Mouse (Mus musculus): Measurements from ENCODE around the gene Kmt5c.

Gene Kmt5c

DNA sequence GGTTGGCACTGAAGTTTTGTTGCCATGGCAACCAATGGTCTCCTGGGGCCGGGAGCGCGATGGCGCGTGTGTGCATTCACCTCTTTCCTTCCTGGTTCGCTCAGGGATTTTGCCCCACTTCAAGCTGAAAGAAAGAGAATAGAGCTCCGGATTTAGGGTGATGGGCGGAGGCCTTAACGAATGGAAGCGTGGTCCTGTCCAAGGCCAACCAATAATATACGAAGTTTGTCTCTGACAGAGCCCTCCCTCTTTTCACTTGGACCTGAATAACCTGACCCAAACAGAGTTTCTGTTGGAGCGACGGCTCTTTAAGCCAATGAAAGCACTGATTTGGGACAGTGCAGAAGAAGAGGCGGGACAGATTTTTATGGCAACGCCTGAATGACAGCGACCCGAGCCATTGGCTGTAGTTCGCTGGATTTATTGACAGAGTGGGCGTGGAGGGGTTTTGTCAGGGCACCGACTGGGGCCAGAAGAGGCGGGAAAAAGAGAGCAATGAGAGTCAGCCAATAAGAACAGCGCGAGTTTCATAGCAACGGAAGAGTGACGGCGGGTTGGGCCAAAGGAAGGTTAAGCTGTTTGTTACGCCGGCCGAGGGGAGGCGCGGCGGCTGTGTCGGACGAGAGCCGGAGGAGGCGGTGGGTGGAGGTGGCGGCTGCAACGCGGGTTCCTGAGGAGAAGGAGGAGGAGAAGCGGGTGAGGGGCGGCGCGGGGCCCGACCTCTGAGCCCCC is at the start of gene Kmt5c:
Kmt5c (plus strand) TSS at position 572 of the 732 bp plus-strand sequence.
- DNase-seq: peak; percentile 92

DNA sequence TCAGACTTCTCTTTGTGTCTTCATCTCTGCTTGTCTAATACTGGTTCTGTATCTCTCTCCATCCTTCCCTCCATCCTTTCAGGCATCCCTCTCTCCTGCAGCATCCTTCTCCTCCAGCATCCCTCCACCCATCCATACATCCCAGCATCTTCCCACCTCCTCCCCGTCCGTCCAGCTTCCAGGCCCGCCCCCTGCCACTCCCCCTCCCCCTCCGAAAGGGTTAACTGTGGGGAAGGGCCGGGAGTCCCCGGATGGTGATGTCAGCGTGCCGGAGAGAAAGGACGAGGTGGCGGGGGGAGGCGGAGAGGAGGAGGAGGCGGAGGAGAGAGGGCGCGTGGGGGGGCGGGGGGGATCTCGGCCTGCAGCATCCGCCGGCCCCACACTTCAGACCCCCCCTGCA is 49.5 kb upstream of the Kmt5c start, which contains the start of gene Brsk1:
Brsk1 (plus strand) TSS at position 218 of the 400 bp plus-strand sequence.
- peak; percentile 62 for DNase-seq

DNA sequence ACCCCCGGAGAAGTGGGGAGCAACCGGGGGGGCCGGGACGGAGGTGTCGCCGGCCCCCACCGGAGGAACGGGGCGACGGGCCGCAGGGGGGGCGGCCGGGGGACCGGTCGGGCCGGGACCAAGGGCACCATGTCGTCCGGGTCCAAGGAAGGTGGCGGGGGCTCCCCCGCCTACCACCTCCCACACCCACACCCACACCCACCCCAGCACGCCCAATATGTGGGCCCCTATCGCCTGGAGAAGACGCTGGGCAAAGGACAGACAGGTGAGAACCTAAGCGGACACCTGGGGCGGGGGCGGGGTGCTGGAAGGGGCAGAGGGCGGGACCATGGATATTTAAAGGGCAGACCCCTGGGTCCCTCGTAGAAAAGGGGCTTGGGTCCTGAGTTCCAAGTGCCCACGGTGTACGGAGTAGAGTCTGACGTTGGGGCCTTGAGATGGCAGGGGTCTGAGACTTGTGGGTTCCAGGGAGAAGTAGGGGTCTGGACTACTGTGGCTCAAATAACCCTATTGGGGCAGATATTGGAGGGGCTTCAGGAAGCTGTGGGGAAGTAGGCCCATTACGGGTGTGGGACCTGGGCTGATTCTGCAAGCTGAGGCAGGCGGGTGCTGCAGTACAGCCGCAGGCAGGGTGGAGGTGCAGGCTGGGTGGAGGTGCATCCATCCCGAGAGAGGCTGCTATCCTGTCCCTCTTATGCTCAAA is 48.8 kb upstream of the Kmt5c start:
- DNase-seq: peak; percentile 12

DNA sequence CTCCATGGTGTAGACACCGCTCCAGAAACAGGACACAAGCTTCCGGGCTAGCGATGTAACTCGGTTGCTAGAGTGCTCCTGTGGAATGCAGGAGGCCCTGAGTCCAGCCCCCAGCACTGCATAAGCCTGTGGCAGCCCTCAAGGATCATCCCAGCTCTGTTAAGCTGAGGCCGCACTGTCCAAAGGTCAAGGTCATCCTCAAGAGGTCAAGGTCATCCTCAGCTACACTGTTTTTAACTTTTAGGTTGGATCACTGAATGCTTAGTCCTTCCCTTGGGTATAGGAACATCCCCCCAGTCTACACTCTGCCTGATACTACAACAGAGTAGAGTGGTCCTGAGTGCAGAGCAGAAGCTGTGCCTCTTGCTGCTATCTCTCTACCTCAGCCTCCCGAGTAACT is 46.9 kb upstream of the Kmt5c start:
- no peak for DNase-seq

DNA sequence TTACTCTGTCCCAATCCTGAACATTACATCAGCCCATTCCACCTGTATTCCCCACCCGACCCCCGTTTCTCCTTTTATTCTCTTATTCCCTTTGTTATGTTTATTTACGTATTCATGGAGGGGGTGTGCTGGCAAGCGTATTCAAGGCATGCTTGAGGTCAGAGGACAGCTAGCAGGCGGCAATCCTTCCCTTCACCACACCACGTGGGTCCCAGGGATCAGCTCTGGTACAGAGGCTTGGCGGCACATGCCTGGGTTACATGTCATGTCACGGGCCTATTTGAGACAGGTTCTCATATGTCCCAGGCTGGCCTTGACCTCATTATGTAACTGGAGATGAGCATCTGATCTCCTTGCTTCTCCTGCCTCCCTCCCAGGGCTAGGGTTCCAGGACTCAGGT is 37.6 kb upstream of the Kmt5c start:
- DNase-seq: no peak

DNA sequence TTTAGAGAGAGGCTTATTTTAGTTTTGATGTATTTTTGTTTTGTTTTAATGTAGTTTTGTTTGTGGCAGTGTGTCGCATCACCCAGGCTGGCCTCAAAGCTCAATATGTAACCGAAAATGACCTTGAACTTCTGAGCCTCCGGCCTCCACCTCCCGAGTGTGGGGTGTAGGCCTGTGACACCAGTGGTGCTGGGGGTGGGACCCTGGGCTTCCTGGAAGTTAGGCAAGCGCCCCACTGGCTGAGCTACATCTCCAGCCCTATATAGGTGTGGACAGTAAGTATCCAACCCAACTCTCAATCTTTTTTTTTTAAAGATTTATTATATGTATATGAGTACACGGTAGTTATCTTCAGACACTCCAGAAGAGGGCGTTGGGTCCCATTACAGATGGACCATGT is 36.7 kb upstream of the Kmt5c start:
- DNase-seq: no peak

DNA sequence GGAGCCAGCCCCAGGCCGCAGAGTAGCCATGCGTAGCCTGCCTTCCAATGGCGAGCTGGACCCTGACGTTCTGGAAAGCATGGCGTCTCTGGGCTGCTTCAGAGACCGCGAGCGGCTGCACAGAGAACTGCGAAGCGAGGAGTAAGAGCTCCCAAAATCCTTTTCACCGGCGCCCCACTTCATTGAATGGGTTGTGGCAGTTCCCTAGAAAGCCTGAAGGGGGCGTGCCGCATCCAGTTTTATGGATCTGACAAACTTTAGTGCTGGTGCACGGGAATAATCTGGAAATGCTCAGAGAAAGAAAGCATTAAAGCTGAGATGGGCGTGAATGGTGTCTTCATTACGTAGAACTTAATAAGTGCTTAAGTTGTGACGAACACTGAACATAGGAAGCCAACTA is 34.8 kb upstream of the Kmt5c start:
- DNase-seq: peak; percentile 50

DNA sequence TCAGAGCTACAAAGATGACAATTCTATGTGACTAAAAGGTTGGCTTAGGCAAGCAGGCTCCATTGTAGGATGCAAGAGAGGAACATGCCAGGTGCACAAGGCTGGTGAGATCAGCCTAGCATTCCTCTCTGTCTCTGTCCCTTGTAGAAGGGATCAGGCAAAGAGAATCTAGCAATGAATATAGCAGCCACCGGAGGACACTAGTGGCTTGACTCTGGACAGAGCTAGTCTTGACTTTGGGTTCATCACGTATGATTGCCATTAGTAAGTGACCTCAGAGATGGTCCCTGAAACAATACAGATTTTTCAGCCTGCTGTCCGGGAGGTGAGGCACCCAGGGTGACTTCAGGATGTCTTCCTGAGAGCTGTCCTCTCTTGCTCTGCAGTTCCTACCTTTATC is 27.3 kb upstream of the Kmt5c start:
- DNase-seq: no peak

DNA sequence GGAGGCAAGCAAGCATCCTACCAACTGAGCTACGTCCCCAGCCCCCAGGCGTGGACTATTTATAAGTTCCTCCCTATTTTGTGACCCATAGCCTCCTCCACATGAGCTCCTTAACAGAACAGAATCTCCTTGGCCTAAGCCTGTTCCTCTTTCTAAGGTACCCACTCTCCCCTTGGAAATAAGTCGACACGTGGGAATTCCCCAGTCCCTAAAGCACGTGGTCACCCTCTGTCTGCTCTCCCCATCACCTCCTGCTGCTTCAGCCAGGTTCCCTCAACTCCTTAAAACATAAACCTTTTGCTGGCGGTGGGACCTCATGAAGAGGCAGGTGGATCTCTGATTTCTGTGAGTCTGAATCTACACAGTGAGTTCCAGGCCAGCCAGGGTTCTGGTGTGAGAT is 23.0 kb upstream of the Kmt5c start:
- no peak for DNase-seq

DNA sequence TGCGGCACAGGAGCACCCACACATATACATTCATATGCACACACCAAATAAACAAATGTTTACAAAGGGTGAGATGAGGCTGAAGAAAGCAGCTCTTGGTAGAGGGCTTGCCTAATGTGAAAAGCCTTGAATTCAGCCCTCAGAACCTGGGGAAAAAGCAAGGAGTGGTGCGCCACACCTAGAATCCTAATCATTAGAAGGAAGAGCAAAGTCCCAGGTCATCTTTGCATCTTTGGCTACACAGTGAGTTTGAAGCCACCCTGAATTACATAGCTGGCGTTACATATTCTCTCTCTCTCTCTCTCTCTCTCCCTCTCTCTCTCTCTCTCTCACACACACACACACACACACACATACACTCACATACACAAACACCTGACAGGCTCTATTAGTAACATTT is 20.6 kb upstream of the Kmt5c start:
- DNase-seq: no peak

DNA sequence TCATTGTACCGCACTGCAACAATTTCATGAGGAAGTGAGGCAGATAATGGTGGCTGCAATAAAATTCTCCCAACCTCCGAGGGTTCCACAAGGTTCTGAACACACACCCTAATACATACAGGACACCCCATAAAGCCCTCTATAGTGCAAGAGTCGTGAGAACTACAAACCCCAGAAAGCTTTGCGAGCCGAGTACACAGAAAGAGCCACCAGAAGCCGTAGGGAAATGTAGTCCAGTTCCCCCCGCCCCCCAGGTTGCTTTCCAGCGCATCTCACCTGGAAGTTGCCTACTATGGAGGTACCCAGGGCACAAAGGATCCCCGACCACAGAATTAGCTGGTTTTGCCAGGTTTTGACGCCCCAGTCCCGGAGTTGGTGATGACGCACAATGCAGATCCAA is 16.4 kb upstream of the Kmt5c start:
- DNase-seq: peak; percentile 41

DNA sequence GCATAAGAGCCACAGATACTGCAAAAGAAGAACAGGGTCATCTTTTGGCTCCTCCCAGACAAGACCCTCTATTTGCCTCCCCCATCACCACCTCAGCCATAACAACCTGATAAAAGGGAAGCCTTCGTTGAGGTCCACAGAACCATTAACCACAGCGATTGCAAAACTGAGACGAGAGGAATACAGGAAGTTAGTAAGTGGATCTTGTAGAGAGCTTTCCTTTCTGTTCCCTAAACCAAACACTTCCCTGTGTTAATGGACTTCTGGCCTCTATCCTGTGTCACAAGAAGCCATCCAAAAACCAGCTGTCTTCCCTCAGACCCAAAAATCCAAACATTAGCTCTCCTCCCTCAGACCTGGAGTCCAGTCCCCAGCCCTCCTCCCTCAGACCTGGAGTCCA is 15.6 kb upstream of the Kmt5c start:
- no peak for DNase-seq

DNA sequence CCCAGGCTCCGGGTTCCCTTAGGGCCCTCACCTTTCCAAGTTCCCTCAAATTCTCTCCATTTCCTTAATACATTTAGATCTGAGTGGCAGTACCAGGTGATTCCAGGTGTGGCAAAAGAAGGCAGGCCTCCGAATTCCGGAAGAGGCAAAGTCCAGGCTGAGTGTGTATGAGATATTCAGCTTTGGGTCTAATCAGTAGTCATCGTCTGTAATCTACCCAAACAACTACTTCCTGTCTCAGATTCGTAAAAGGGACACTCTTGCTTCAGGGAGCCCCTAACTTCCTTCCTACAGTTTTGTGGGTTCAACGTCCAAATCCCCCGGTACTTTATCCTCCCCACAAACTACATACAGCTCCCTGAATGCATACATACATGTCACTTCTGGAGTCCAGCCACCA is 14.7 kb upstream of the Kmt5c start, which contains the start of gene Tmem150b:
Tmem150b (minus strand) TSS at position 81 of the 400 bp plus-strand sequence.
- no peak for DNase-seq

DNA sequence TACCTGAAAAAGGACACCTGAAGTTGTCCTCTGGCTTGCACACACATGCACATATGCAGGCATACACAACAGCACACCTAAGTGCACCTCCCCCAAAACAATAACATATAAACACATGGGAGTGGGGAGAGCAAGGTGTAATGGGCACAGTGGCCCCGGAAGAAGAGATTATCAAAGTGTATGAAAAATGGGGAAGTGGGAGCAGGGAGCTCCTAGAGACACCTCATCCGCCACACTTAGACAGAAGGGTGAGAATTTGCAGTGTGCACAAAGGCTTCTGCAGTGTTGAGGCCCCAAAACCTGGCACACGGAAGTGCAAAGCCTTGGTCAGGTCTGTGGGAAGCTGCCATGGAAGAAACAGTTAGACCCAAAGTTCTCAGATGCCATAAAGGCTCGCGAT is 8.8 kb upstream of the Kmt5c start:
- no peak for DNase-seq

DNA sequence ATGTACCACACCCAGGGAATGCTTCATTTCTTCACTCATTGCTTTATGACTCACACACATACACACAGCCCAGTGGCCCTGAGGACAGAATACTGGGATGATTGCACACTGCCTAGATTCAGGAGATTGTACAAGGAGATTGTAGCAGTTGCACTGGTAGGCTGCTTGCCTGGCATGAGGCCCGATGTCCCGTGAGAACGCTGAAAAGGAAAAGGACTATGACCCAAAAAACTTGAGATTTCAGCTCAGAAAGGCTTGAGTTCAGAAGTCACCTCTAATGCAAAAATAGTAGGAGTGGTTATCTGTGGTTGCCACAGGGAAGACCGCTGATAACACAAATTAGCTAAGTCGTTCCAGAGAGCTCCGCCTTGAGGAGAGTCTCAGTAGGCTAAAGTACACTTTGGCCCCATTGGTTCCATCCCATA is 6.9 kb upstream of the Kmt5c start:
- no peak for DNase-seq

DNA sequence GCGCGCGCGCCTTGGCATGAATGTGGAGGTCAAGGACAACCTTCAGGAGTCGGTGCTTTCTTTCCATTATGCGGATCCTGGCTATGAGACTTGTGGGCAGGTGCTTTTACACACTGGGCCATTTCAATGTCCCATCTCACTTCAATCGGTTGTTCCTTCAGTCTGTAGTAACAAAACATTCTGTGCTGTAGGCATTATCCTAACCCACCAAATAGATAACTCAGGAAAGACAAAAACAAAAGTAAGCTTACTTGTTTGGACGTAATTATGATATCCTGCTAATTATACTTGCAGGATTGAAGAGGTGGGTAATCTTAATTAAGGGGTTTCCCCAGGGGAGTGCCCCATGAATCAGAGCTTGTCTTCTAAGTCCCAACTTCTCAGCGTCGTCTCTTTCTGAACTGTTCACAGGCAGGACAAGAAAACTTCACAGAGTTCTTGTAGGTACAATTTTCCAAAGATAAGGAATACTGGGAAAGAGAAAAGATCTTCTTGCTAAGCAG is 823 bp upstream of the Kmt5c start:
- DNase-seq: no peak

DNA sequence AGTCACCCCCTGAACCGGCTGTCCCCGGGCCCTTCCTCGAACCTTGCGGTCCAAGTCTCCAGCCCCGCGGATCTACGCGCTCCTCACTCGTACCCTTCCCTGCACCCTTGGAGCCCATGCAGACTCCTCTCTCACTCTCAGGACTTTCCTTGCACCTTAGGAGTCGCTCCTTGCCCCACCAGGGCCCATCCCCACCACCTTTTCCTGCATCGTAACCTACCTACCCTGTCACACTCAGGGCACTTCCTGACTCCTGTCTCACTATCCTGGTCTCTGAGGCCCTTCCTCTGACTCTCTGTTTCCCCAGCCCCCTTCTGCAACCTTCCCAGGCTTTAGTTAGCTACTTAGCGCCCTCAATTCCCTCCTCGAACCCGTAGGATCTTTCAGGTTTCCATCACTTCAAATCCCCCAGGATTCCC is 403 bp downstream of the Kmt5c start:
- no peak for DNase-seq

DNA sequence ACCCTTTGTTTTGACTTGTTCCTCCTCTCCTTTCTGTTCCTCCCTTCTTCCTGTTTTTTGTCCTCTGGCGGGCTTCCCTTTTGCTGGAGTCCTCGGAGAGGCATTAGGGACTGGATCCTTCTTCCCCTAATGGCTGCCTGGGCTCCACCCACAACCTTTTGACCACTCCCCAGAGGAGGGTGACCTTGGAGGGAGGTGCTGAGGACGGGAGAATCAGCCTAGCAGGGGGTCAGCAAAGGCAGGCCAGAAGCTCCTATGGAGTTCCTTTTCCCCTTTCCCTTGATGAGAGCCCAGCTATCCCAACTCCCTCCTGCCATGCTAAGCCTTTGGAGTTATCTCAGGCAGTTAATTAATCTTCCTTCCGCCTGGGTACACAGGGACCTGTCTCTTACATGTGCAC is 1.2 kb downstream of the Kmt5c start:
- peak; percentile 37 for DNase-seq

DNA sequence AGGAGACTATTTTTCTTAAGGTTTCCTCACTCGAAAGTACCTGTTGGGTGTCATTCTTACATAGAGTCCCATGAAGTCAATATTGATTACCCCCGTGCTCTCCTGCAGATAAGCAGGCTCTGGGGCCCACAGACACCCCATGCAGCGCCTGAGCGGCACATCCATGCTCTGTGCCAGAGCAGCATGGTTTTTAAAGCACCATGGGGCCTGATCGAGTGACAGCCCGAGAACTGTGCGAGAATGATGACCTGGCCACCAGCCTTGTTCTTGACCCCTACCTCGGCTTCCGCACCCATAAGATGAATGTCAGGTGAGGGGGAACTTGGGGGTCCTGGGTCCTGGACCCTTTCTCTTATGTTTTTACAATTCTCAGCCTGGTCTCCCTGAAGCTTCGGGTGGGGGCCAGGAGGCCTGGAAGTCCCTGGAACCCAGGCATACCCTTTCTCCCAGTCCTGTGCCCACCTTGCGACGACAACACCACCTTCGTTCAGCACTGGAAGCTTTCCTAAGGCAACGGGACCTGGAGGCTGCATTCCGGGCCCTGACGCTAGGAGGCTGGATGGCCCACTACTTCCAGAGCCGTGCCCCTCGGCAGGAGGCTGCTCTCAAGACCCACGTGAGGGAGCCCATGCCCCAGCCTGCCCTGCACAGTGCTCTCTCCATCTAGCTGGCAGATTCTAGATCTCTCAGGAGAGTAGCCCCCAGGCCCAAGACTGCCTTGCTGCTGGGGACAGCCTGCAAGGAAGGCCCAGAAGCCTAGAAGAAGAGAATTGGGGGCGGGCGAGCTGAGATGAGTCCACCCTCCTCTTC is 2.0 kb downstream of the Kmt5c start:
- no peak for DNase-seq

DNA sequence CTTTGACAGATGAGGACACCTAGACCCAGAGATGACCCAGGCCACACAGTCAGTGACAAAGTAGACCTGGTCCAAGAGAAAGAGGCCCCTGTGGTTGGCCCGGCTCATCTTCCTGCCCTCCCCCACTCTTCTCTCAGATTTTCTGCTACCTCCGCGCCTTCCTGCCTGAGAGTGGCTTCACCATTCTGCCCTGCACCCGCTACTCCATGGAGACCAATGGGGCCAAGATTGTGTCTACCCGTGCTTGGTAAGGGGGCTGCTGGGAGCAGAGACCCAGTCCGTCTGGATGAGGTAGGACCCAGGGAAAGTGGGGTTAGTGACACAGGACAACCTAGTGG is 2.5 kb downstream of the Kmt5c start:
- no peak for DNase-seq

DNA sequence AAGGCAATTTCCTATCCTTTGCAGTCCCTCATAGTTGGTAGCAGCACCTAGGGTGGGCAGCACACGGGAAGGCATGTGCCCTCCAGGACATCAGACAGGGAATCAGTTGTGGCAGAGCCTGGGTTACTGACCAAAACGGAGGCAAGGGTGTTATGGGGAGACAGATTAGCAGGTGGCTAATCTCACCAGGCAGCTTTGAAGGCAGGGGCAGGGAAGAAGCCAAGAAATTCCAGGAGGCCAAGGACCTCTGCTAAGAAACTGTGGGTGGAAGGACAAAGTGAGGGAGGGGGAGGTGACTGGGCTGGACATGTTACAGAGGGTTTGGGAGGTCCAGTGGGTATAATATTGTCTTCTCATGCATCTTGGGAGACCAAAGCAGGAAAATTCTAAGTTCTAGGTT is 3.4 kb downstream of the Kmt5c start:
- DNase-seq: no peak

DNA sequence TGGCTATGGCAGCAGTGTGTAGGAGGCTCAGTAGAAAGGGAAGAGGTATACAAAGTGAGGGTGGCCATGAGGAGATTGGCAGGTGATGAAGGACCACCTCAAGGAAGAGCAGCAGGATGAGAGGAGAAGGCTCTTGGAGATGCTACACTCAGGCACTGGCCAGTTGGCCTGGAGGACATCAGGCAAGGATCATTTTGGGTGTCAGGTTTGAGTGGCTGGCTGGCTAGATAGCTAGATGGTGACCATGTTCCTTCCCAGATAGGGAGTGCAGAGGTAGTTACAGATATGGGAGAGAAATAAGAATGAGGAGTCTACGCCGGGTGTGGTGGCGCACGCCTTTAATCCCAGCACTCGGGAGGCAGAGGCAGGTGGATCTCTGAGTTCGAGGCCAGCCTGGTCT is 5.0 kb downstream of the Kmt5c start:
- no peak for DNase-seq

DNA sequence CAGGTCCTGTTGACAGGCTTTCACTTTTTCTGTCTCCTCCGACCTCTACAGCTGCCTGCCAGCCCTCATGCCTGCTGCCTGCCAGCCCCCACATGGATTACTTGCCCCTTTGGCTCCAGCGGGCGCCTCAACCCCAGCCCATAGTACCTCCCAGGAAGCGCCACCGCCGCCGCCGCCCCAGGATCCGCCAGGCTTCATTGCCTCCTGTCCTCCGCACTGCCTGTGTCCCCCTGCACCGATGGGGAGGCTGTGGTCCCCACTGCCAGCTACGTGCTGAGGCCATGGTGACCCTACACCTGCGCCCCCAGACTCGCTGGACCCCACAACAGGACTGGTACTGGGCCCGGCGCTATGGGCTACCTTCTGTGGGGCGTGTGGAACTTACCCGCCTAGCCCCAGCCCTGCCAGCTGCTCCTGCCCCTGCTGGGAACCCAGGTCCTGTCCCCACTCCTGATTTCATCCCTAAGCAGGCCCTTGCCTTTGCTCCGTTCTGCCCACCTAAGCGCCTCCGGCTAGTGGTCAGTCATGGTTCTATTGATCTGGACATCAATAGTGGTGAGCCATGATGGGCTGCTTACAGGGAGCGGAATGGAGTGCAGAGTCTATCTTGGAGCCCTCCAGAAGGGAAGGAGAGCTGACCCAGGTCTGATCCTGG is 6.5 kb downstream of the Kmt5c start:
- DNase-seq: no peak
